Comparison of ENCODE assay signal across 9 mouse cellular contexts in genomic region chr11:62744103-62744502, GRCm38 (mm10). TPM values are rescaled to one million over a fixed set of nuclear protein-coding genes. Genes with fewer than 3 reads are reported as not detected.
DNase-seq lines count a peak whose midpoint lies in the region; ATAC-seq and TF ChIP-seq lines count a peak whose summit lies in the region.
"Had no signal": no experiment of that assay in that cellular context is flagged by ENCODE, and none has a peak within 500 bp of the region (broad histone marks: within the 10 kb centered on the region; RNA-seq: fewer than 3 reads in every experiment).

No protein-coding gene starts in this region.

- in situ Hi-C loops in Patski (cut with MboI; ENCODE audit: low pct_unique_long_range_greater_than_20kb), result no loop called here

- peak; percentile 82 for DNase-seq in 416B (ENCODE audit: low read depth)
- DNase-seq in Patski (ENCODE audit: low read depth, low spot score), result no peak
- peak; percentile 83 to 87 for DNase-seq in cerebellum, postnatal 14 days
- DNase-seq in frontal cortex, postnatal 36 days (ENCODE audit: low spot score in 2 of 2), result peak; percentile 50 to 78
- DNase-seq in left cerebral cortex, postnatal 25 days (ENCODE audit: low spot score in 2 of 2), result peak; percentile 63 to 72
- DNase-seq in neural tube, embryonic 10.5 days (ENCODE audit: extremely low spot score, low spot score), result peak; percentile 73
- DNase-seq in testis, postnatal 10 days (ENCODE audit: low spot score), result peak; percentile 80

- CTCF ChIA-PET in Patski (lab: Charles Lee), result interaction anchor here (0.6 to 1.3 kb wide), 12 partner anchors 9 to 135 kb away, joined by 3 to 6 read pairs (median 3); partner anchors contain the start of genes Gm10428, Tvp23b and Zfp287

- H3K4me1 ChIP-seq in intestine, embryonic 15.5 days (replicated peaks), result 0 out of 2 replicates have a peak, but pooled peaks cover 2% of the 10 kb centered on the region

- TF ChIP-seq CTCF in Patski (IDR thresholded peaks at IDR 0.05), result peak; percentile 93

- no peaks in the 10 kb centered on the region for H3K9me3 ChIP-seq in intestine, embryonic 15.5 days
- H3K9me3 ChIP-seq: embryonic facial prominence, embryonic 15.5 days had no signal

- no peak overlapping the region for H3K27ac ChIP-seq in intestine, embryonic 15.5 days
- H3K27ac ChIP-seq: embryonic facial prominence, embryonic 15.5 days had no signal

- H3K36me3 ChIP-seq in intestine, embryonic 15.5 days, result no peaks in the 10 kb centered on the region
- H3K36me3 ChIP-seq: embryonic facial prominence, embryonic 15.5 days had no signal

- H3K27me3 ChIP-seq in Patski, result peaks cover 65% of the 10 kb centered on the region
- peaks cover 5% of the 10 kb centered on the region; the same call in 1 of the 2 replicates for H3K27me3 ChIP-seq in intestine, embryonic 15.5 days (replicated peaks)

- WGBS in intestine, embryonic 15.5 days, result 44% methylated on average over 5 of the region's 5 CpGs

- intact Hi-C loops in left cerebral cortex, postnatal 25 days (cut with DNase I), result loop anchor here (5.0 to 10.0 kb wide), 3 partner anchors 108 to 428 kb away; no protein-coding TSS in a partner anchor

- no peak overlapping the region for H3K9ac ChIP-seq in intestine, embryonic 15.5 days
- H3K9ac ChIP-seq: embryonic facial prominence, embryonic 15.5 days had no signal

- ATAC-seq in Patski, result peak; percentile 44
- peak; percentile 70; the same call in 1 of the 2 replicates for ATAC-seq in intestine, embryonic 15.5 days

- no peak overlapping the region for H3K4me3 ChIP-seq in intestine, embryonic 15.5 days (replicated peaks)
- H3K4me3 ChIP-seq: embryonic facial prominence, embryonic 15.5 days had no signal

- POLR2A ChIA-PET in Patski (lab: Charles Lee), result no interaction called here

- no peak overlapping the region for H3K4me2 ChIP-seq in intestine, embryonic 15.5 days (replicated peaks)
- H3K4me2 ChIP-seq: embryonic facial prominence, embryonic 15.5 days had no signal

RNA-seq across cellular contexts. Expression of gene Gm10428, which starts 8.8 kb away (rescaled TPM):
- polyA plus RNA-seq in Patski (2021), result not detected
- not detected in 2 replicates for polyA plus RNA-seq in intestine, embryonic 15.5 days (2015; fragmentation: Nextera tagmentation; extraction: Ambion mirVana)
- total RNA-seq in left cerebral cortex, postnatal 25 days (2021), result not detected
- polyA plus RNA-seq: embryonic facial prominence, embryonic 15.5 days had no signal

RNA-seq across cellular contexts. Expression of gene Zfp287, which starts 12.4 kb away (rescaled TPM):
- polyA plus RNA-seq in Patski (2021), result 5.5 TPM
- 5.4 and 5.6 TPM in 2 replicates for polyA plus RNA-seq in intestine, embryonic 15.5 days (2015; fragmentation: Nextera tagmentation; extraction: Ambion mirVana)
- 10 to 100 TPM; 16.5 to 16.6 TPM for total RNA-seq in left cerebral cortex, postnatal 25 days (2021)

RNA-seq across cellular contexts. Expression of gene Zfp286, which starts 45.2 kb away (rescaled TPM):
- 1.7 TPM for polyA plus RNA-seq in Patski (2021)
- 13.1 and 13.5 TPM in 2 replicates for polyA plus RNA-seq in intestine, embryonic 15.5 days (2015; fragmentation: Nextera tagmentation; extraction: Ambion mirVana)
- total RNA-seq in left cerebral cortex, postnatal 25 days (2021), result 10 to 100 TPM; 21.1 to 22.5 TPM
